Mouse (Mus musculus) embryo, embryonic 9.5 days (tissue): Measurements from ENCODE around the gene Nlrp4e.
"Not testable (repeated sequence)": the region's sequence is repeated elsewhere in the genome, so short reads cannot be mapped to it uniquely, and the experiment has no call there.

ENCODE experiments used
- DNase-seq: peaks from one replicate; pipeline ENCODE4 v3.0.0-alpha.2; 2017; ENCODE audit errors: extremely low spot score

Nlrp4e gene

DNA sequence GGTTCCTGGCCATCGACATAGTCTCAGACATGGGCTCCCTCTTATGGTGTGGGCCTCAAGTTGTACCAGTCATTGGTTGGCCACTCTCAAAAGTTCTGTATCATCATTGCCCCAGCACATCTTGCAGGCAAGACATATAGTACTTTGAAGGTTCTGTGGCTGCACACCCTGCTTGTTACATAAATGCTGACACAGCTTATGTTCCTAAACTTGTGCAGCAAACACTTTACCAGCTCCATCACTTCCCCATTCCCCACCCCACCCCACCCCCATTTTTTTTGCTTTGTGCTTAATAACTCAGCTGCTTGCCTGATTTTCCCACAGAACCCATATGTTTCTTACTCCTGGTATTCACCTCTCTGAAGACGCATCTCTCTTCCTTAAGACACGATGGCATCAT is at the start of gene Nlrp4e:
Gene Nlrp4e, plus strand, starts transcription at position 301 of the 400 bp plus-strand sequence.
- DNase-seq, result not testable (repeated sequence)

DNA sequence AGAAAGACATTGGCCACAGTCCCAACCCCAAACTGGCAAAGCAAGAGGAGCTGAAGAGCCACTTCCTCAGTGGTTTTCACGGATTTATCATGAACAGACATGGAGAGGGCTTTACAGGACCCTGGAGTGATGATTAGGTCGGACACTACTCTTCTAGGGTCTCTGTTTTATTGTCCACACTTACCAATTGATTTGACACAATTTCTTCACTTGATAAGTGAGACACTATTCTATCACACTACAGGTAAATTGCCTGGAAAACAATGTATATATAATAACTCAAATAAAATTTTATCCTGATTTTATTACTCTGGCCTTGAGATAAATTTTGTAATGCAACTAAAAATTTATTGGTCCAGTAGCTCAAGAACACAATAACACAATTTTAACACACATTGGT is 49.4 kb upstream of the Nlrp4e start, which contains the start of gene Vmn1r166:
Gene Vmn1r166, minus strand, starts transcription at position 101 of the 400 bp plus-strand sequence.
- DNase-seq, result not testable (repeated sequence)

GRCm38 (mm10) chr7:23278800-23279199 is 22.2 kb upstream of the Nlrp4e start, which contains the start of gene Gm6902:
Gm6902 (minus strand) TSS chr7:23278900.
- DNase-seq, result not testable (repeated sequence)

DNA sequence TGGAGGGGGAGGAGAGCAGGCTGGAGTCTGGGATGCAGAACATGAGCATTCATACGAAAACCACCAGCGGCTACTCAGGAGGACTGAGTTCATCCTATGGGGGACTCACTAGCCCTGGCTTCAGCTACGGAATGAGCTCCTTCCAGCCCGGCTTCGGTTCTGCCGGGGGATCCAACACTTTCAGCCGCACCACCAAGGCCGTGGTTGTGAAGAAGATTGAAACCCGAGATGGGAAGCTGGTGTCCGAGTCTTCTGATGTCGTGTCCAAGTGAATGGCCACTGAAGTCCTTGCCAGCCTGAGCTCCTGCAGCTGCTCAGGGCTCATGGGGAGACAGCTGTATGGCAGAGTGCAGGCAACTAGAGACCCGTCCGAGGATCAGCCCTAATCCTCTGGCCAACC is 57.3 kb downstream of the Nlrp4e start:
- DNase-seq, result not testable (repeated sequence)

- DNase-seq, result no peak
Observed at GRCm38 (mm10) chr7:23385589-23385988, 84.6 kb downstream of the Nlrp4e start, which contains the start of gene Nlrp5. Nlrp5 (plus strand) TSS chr7:23385889.
